Mouse (Mus musculus) forebrain, postnatal 0 days (tissue): ENCODE measurements around the gene Calm1. TPM values are rescaled to one million over a fixed set of nuclear protein-coding genes. Genes with fewer than 3 reads are reported as not detected.

Source experiments
- ATAC-seq: fragments of 200-750 bp; cut with Nextera tagmentation; 2 replicates; pipeline ENCODE4 v1.8.0; 2017; ENCODE audit warnings: mild to moderate bottlenecking, moderate library complexity
- DNase-seq: peaks from one replicate; pipeline ENCODE4 v3.0.0-alpha.2; 2015
- H3K27ac ChIP-seq: fragments of 300-500 bp; sonication (generic); 2 replicates; pipeline ENCODE4 v1.5.1; 2014; ENCODE audit warnings: low read depth, mild to moderate bottlenecking, antibody characterized with exemption, low read length, moderate library complexity, mixed read lengths
- H3K27me3 ChIP-seq: fragments of 300-500 bp; sonication (generic); 2 replicates; pipeline ENCODE4 v1.6.1; 2014; ENCODE audit warnings: mild to moderate bottlenecking, low read length, mixed read lengths; ENCODE audit not compliant: insufficient read depth
- H3K36me3 ChIP-seq: fragments of 300-500 bp; sonication (generic); 2 replicates; pipeline ENCODE4 v1.6.1; 2014; ENCODE audit warnings: mild to moderate bottlenecking, moderate library complexity; ENCODE audit not compliant: insufficient read depth
- H3K4me1 ChIP-seq: fragments of 300-500 bp; sonication (generic); 2 replicates; pipeline ENCODE4 v1.6.1; 2014; ENCODE audit warnings: antibody characterized with exemption; ENCODE audit not compliant: insufficient read depth
- H3K4me2 ChIP-seq: fragments of 300-500 bp; sonication (generic); 2 replicates; pipeline ENCODE4 v1.6.1; 2014; ENCODE audit warnings: low read depth, mild to moderate bottlenecking, moderate library complexity
- H3K4me3 ChIP-seq: fragments of 300-500 bp; sonication (generic); 2 replicates; pipeline ENCODE4 v1.5.1; 2014; ENCODE audit warnings: low read depth, low read length, mixed read lengths
- H3K9ac ChIP-seq: fragments of 300-500 bp; sonication (generic); 2 replicates; pipeline ENCODE4 v1.6.1; 2014; ENCODE audit warnings: mild to moderate bottlenecking
- H3K9me3 ChIP-seq: fragments of 300-500 bp; sonication (generic); 2 replicates; pipeline ENCODE4 v1.6.1; 2016; ENCODE audit warnings: low read length
- CTCF ChIP-seq: sonication (generic); IDR thresholded peaks from 2 replicates; pipeline ENCODE4 v1.5.1; 2016; ENCODE audit warnings: antibody characterized with exemption, control low read depth, low read depth
- WGBS: fragments of 180-500 bp; shearing (Covaris S2); extraction: QIAGEN DNeasy Blood & Tissue Kit; methylation state at CpG from one replicate; pipeline ENCODE4 v1.1.7; 2014; 5-methylcytosine and 5-hydroxymethylcytosine counted together
- polyA plus RNA-seq: library from polyadenylated mRNA; unstranded; fragments of >200 nt; fragmentation: Nextera tagmentation; extraction: Ambion mirVana; gene quantifications from 2 replicates; pipeline ENCODE4 v1.2.1, GENCODE M21; 2015
- total RNA-seq: library from RNA; depleted of rRNA; stranded (reverse); fragments of >200 nt; gene quantifications from 2 replicates; pipeline ENCODE4 v1.2.3, GENCODE M21; 2014; rRNA removed

Gene Calm1
- total and polyA plus RNA-seq, 2 experiments from 2014 or later: 1,041 to 4,009 TPM

- 85% methylated on average over 2 of the region's 2 CpGs for WGBS
- DNase-seq: no peak
- Histone ChIP-seq H3K4me3 (no peak overlapping the region), H3K27ac (no peak overlapping the region), H3K9ac (no peak overlapping the region), H3K4me2 (no peak overlapping the region), H3K36me3 (no peaks in the 10 kb centered on the region), H3K27me3 (no peaks in the 10 kb centered on the region), H3K9me3 (no peaks in the 10 kb centered on the region), H3K4me1 (no peaks in the 10 kb centered on the region)
- ATAC-seq: no peak
- TF ChIP-seq CTCF: no peak
Observed at GRCm38 (mm10) chr12:100255441-100255949, 56.3 kb downstream of the Calm1 start.

GRCm38 (mm10) chr12:100257779-100258178 lies 58.5 kb downstream of the Calm1 start:
- no peak overlapping the region for H3K4me3 ChIP-seq
- H3K4me1 ChIP-seq: no peaks in the 10 kb centered on the region
- H3K27ac ChIP-seq: no peak overlapping the region
- H3K9ac ChIP-seq: no peak overlapping the region
- H3K36me3 ChIP-seq: no peaks in the 10 kb centered on the region
- H3K27me3 ChIP-seq: no peaks in the 10 kb centered on the region
- TF ChIP-seq CTCF: no peak
- H3K9me3 ChIP-seq: no peaks in the 10 kb centered on the region
- no peak for ATAC-seq
- DNase-seq: no peak
- WGBS: 79% methylated on average over 3 of the region's 3 CpGs
- H3K4me2 ChIP-seq: no peak overlapping the region

Other genes with a start within 250 kb of the Calm1 start
- gene Kcnk13, start 234.9 kb upstream of the Calm1 start, total RNA-seq: 3.2 and 4.3 TPM in 2 replicates
- 1.4 and 2.5 TPM in 2 replicates for gene Kcnk13, start 234.9 kb upstream of the Calm1 start, polyA plus RNA-seq
- 152 and 176 TPM in 2 replicates for gene Psmc1, start 89.3 kb upstream of the Calm1 start, total RNA-seq
- 281 and 298 TPM in 2 replicates for gene Psmc1, start 89.3 kb upstream of the Calm1 start, polyA plus RNA-seq
- gene Nrde2, start 39.8 kb upstream of the Calm1 start, total RNA-seq: 24.3 and 25.1 TPM in 2 replicates
- gene Nrde2, start 39.8 kb upstream of the Calm1 start, polyA plus RNA-seq: 13.1 and 13.3 TPM in 2 replicates